Mouse (Mus musculus) C2C12 (cell line): ENCODE data around the gene Arhgap27.

ENCODE experiments used
- MYOD1 ChIP-seq: IDR thresholded peaks from one replicate; pipeline ENCODE4 v1.6.1; 2011; ENCODE audit warnings: low read depth; ENCODE audit not compliant: control insufficient read depth, insufficient read length
- MYOG ChIP-seq: IDR thresholded peaks from one replicate; pipeline ENCODE4 v1.6.1; 2011; ENCODE audit not compliant: control insufficient read depth, insufficient read length; ENCODE audit errors: extremely low read depth

GRCm38 (mm10) chr11:103343881-103344280 lies 19.6 kb downstream of the Arhgap27 start:
- TF ChIP-seq MYOD1 = no peak
- TF ChIP-seq MYOG = no peak
